Mouse (Mus musculus) spleen, adult 12 weeks (tissue): Measurements from ENCODE around the gene Tiparp.

ENCODE experiments used
- DNase-seq: peaks from one replicate; pipeline ENCODE4 v3.0.0; 2022; ENCODE audit warnings: low spot score

Gene Tiparp

GRCm38 (mm10) chr3:65584329-65584728 is 56.1 kb downstream of the Tiparp start:
- DNase-seq: no peak

- no peak for DNase-seq
Observed at GRCm38 (mm10) chr3:65585291-65585690, 57.1 kb downstream of the Tiparp start.

GRCm38 (mm10) chr3:65585823-65586482 is 57.7 kb downstream of the Tiparp start:
- no peak for DNase-seq

GRCm38 (mm10) chr3:65586483-65586905 is 58.3 kb downstream of the Tiparp start:
- no peak for DNase-seq

GRCm38 (mm10) chr3:65586966-65587365 is 58.8 kb downstream of the Tiparp start:
- DNase-seq: no peak

GRCm38 (mm10) chr3:65588424-65588823 is 60.2 kb downstream of the Tiparp start:
- DNase-seq: no peak

- DNase-seq: no peak
Observed at GRCm38 (mm10) chr3:65592850-65593249, 64.6 kb downstream of the Tiparp start.

- no peak for DNase-seq
Observed at GRCm38 (mm10) chr3:65594493-65594892, 66.3 kb downstream of the Tiparp start.

GRCm38 (mm10) chr3:65595196-65595595 is 67.0 kb downstream of the Tiparp start:
- no peak for DNase-seq

GRCm38 (mm10) chr3:65598071-65598830 is 70.0 kb downstream of the Tiparp start:
- DNase-seq: no peak

GRCm38 (mm10) chr3:65599151-65599550 is 70.9 kb downstream of the Tiparp start:
- no peak for DNase-seq

GRCm38 (mm10) chr3:65601291-65602050 is 73.3 kb downstream of the Tiparp start:
- no peak for DNase-seq

GRCm38 (mm10) chr3:65603392-65604055 is 75.3 kb downstream of the Tiparp start:
- DNase-seq: no peak
